ENCODE assay signal across 15 mouse cellular contexts in genomic region chr14:40390811-40391210, GRCm38 (mm10).
"Had no signal": no experiment of that assay in that cellular context is flagged by ENCODE, and none has a peak within 500 bp of the region (broad histone marks: within the 10 kb centered on the region; RNA-seq: fewer than 3 reads in every experiment).

No protein-coding gene starts in this region.

- DNase-seq: heart, postnatal 10 days; heart, postnatal 14 days; heart, postnatal 36 days; kidney, adult 11 months; kidney, adult 18-20 months; kidney, adult 2 months; kidney, adult 8-10 months; kidney, adult 9 months; kidney, postnatal 10 days; kidney, postnatal 14 days; kidney, postnatal 25 days; kidney, postnatal 36 days; kidney, postnatal 4 days; layer of hippocampus, adult 9-11 months; layer of hippocampus, postnatal 36 days had no signal
